Mouse (Mus musculus) limb, embryonic 10.5 days (tissue): ENCODE measurements around the gene Prss21. TPM values are rescaled to one million over a fixed set of nuclear protein-coding genes. Genes with fewer than 3 reads are reported as not detected.
A peak's percentile ranks its signal among the peaks of the same experiment; 100 is the strongest.

Source experiments
- DNase-seq: peaks from one replicate; pipeline ENCODE4 v3.0.0-alpha.2; 2017; ENCODE audit warnings: low spot score
- H3K27ac ChIP-seq: fragments of 300-500 bp; sonication (generic); 2 replicates; pipeline ENCODE4 v1.5.1; 2016; ENCODE audit warnings: mild to moderate bottlenecking
- H3K27me3 ChIP-seq: fragments of 300-500 bp; sonication (generic); 2 replicates; pipeline ENCODE4 v1.6.1; 2016; ENCODE audit warnings: low read depth, mild to moderate bottlenecking; ENCODE audit not compliant: poor library complexity, severe bottlenecking
- H3K36me3 ChIP-seq: fragments of 300-500 bp; sonication (generic); 2 replicates; pipeline ENCODE4 v1.6.1; 2016; ENCODE audit warnings: mild to moderate bottlenecking, moderate library complexity
- H3K4me1 ChIP-seq: fragments of 300-500 bp; sonication (generic); 2 replicates; pipeline ENCODE4 v1.6.1; 2016
- H3K4me3 ChIP-seq: fragments of 300-500 bp; sonication (generic); 2 replicates; pipeline ENCODE4 v1.5.1; 2016; ENCODE audit warnings: mild to moderate bottlenecking, moderate library complexity
- H3K9me3 ChIP-seq: fragments of 300-500 bp; sonication (generic); replicated peaks from 2 replicates; pipeline ENCODE4 v1.6.1; 2016; ENCODE audit warnings: mild to moderate bottlenecking
- WGBS: fragments of 180-500 bp; shearing (Covaris S2); methylation state at CpG from one replicate; pipeline ENCODE4 v1.1.7; 2016; 5-methylcytosine and 5-hydroxymethylcytosine counted together
- polyA plus RNA-seq: library from polyadenylated mRNA; unstranded; fragments of >200 nt; fragmentation: Nextera tagmentation; extraction: Ambion mirVana; gene quantifications from 2 replicates; pipeline ENCODE4 v1.2.1, GENCODE M21; 2016

Prss21 gene
- not detected in 2 replicates for polyA plus RNA-seq

GRCm38 (mm10) chr17:23867756-23868155, at the start of gene Prss21:
Gene Prss21, plus strand, starts transcription at chr17:23868056.
- DNase-seq: no peak
- Histone ChIP-seq H3K36me3 (no peaks in the 10 kb centered on the region), H3K27ac (no peak within 1 kb of the TSS), H3K4me3 (no peak within 1 kb of the TSS), H3K4me1 (peaks cover 8% of the 10 kb centered on the region; the same call in 1 of the 2 replicates), H3K27me3 (no peaks in the 10 kb centered on the region), H3K9me3 (no peaks in the 10 kb centered on the region)
- 85% methylated on average over 15 of the region's 15 CpGs for WGBS

GRCm38 (mm10) chr17:23818579-23818978, 49.3 kb upstream of the Prss21 start:
- Histone ChIP-seq H3K27ac (no peak overlapping the region), H3K4me3 (no peak overlapping the region), H3K4me1 (peaks cover 8% of the 10 kb centered on the region; the same call in 1 of the 2 replicates), H3K36me3 (peaks cover 100% of the 10 kb centered on the region), H3K27me3 (no peaks in the 10 kb centered on the region), H3K9me3 (peaks cover 18% of the 10 kb centered on the region; the same call in 1 of the 2 replicates)
- DNase-seq: no peak
- WGBS: 96% methylated on average over 8 of the region's 8 CpGs

GRCm38 (mm10) chr17:23819235-23819634, 48.6 kb upstream of the Prss21 start:
- H3K9me3 ChIP-seq: peaks cover 18% of the 10 kb centered on the region; the same call in 1 of the 2 replicates

GRCm38 (mm10) chr17:23820731-23821130, 47.1 kb upstream of the Prss21 start:
- Histone ChIP-seq H3K27ac (no peak overlapping the region), H3K4me3 (no peak overlapping the region), H3K36me3 (peaks cover 100% of the 10 kb centered on the region), H3K9me3 (peaks cover 13% of the 10 kb centered on the region; the same call in 1 of the 2 replicates), H3K4me1 (peaks cover 21% of the 10 kb centered on the region), H3K27me3 (no peaks in the 10 kb centered on the region)
- DNase-seq: no peak
- WGBS: 96% methylated on average over 5 of the region's 5 CpGs

More at GRCm38 (mm10) chr17:23819235-23819634, 48.6 kb upstream of the Prss21 start:
- no peak for DNase-seq
- Histone ChIP-seq H3K27me3 (no peaks in the 10 kb centered on the region), H3K27ac (no peak overlapping the region), H3K4me3 (no peak overlapping the region), H3K36me3 (peaks cover 100% of the 10 kb centered on the region), H3K4me1 (peaks cover 8% of the 10 kb centered on the region; the same call in 1 of the 2 replicates)
- WGBS: 97% methylated on average over 25 of the region's 25 CpGs

GRCm38 (mm10) chr17:23822094-23822493, 45.8 kb upstream of the Prss21 start:
- peaks cover 25% of the 10 kb centered on the region for H3K4me1 ChIP-seq
- no peak overlapping the region for H3K4me3 ChIP-seq
- 81% methylated on average over 6 of the region's 6 CpGs for WGBS
- H3K9me3 ChIP-seq: peaks cover 11% of the 10 kb centered on the region; the same call in 1 of the 2 replicates
- DNase-seq: no peak
- H3K36me3 ChIP-seq: peaks cover 100% of the 10 kb centered on the region
- H3K27me3 ChIP-seq: no peaks in the 10 kb centered on the region
- no peak overlapping the region for H3K27ac ChIP-seq

- Histone ChIP-seq H3K27me3 (no peaks in the 10 kb centered on the region), H3K4me1 (peaks cover 34% of the 10 kb centered on the region), H3K27ac (no peak overlapping the region), H3K36me3 (peaks cover 96% of the 10 kb centered on the region), H3K4me3 (no peak overlapping the region), H3K9me3 (peaks cover 9% of the 10 kb centered on the region; the same call in 1 of the 2 replicates)
- no peak for DNase-seq
- WGBS: 88% methylated on average over 16 of the region's 16 CpGs
These were observed 44.8 kb upstream of the Prss21 start for GRCm38 (mm10) chr17:23823018-23823417.

GRCm38 (mm10) chr17:23823614-23824013, 44.2 kb upstream of the Prss21 start:
- Histone ChIP-seq H3K4me1 (peaks cover 36% of the 10 kb centered on the region), H3K27me3 (no peaks in the 10 kb centered on the region), H3K36me3 (peaks cover 90% of the 10 kb centered on the region), H3K9me3 (0 out of 2 replicates have a peak, but pooled peaks cover 4% of the 10 kb centered on the region), H3K4me3 (no peak overlapping the region), H3K27ac (no peak overlapping the region)
- DNase-seq: no peak
- WGBS: 93% methylated on average over 12 of the region's 12 CpGs

- DNase-seq: no peak
- Histone ChIP-seq H3K4me3 (no peak overlapping the region; the same call in 1 of the 2 replicates), H3K9me3 (no peaks in the 10 kb centered on the region), H3K27ac (no peak overlapping the region), H3K27me3 (no peaks in the 10 kb centered on the region), H3K36me3 (peaks cover 70% of the 10 kb centered on the region), H3K4me1 (peaks cover 43% of the 10 kb centered on the region)
- 83% methylated on average over 4 of the region's 4 CpGs for WGBS
These were observed 42.3 kb upstream of the Prss21 start for GRCm38 (mm10) chr17:23825591-23825990.

- Histone ChIP-seq H3K9me3 (no peaks in the 10 kb centered on the region), H3K36me3 (peaks cover 42% of the 10 kb centered on the region), H3K4me3 (peak overlapping the region; percentile 90), H3K27me3 (peaks cover 3% of the 10 kb centered on the region; the same call in 1 of the 2 replicates), H3K4me1 (peaks cover 41% of the 10 kb centered on the region), H3K27ac (peak overlapping the region; percentile 93)
- WGBS: under 1% methylated on average over 45 of the region's 47 CpGs
- peak; percentile 81 for DNase-seq
These were observed 39.4 kb upstream of the Prss21 start for GRCm38 (mm10) chr17:23828271-23829001.

- DNase-seq: peak; percentile 93
- Histone ChIP-seq H3K36me3 (peaks cover 35% of the 10 kb centered on the region), H3K27me3 (peaks cover 9% of the 10 kb centered on the region; the same call in 1 of the 2 replicates), H3K9me3 (no peaks in the 10 kb centered on the region), H3K4me1 (peaks cover 40% of the 10 kb centered on the region), H3K4me3 (peak within 1 kb of the TSS; percentile 90), H3K27ac (peak within 1 kb of the TSS; percentile 93)
- WGBS: 2% methylated on average over 40 of the region's 42 CpGs
These were observed 38.7 kb upstream of the Prss21 start, which contains the start of gene Elob for GRCm38 (mm10) chr17:23829064-23829619. Gene Elob, minus strand, starts transcription at chr17:23829136.

- H3K27ac ChIP-seq: no peak overlapping the region
- H3K4me3 ChIP-seq: no peak overlapping the region
- no peaks in the 10 kb centered on the region for H3K9me3 ChIP-seq
- no peak for DNase-seq
- WGBS: 97% methylated on average over 1 of the region's 1 CpGs
- H3K27me3 ChIP-seq: peaks cover 21% of the 10 kb centered on the region; the same call in 1 of the 2 replicates
- H3K36me3 ChIP-seq: peaks cover 14% of the 10 kb centered on the region
- H3K4me1 ChIP-seq: peaks cover 27% of the 10 kb centered on the region
These were observed 36.7 kb upstream of the Prss21 start for GRCm38 (mm10) chr17:23831201-23831600.

- DNase-seq: no peak
- peaks cover 7% of the 10 kb centered on the region; the same call in 1 of the 2 replicates for H3K4me1 ChIP-seq
- peaks cover 21% of the 10 kb centered on the region; the same call in 1 of the 2 replicates for H3K27me3 ChIP-seq
- H3K36me3 ChIP-seq: no peaks in the 10 kb centered on the region
- H3K4me3 ChIP-seq: no peak within 1 kb of the TSS
- H3K27ac ChIP-seq: no peak within 1 kb of the TSS
- WGBS: 77% methylated on average over 8 of the region's 8 CpGs
- no peaks in the 10 kb centered on the region for H3K9me3 ChIP-seq
These were observed 31.8 kb upstream of the Prss21 start, which contains the start of gene Prss33 for GRCm38 (mm10) chr17:23836006-23836575. Gene Prss33, minus strand, starts transcription at chr17:23836056.
